Mouse (Mus musculus) embryonic facial prominence, embryonic 14.5 days (tissue): Measurements from ENCODE around the gene Qtrt2. TPM values are rescaled to one million over a fixed set of nuclear protein-coding genes. Genes with fewer than 3 reads are reported as not detected.

Experiments used
- ATAC-seq: fragments of 200-750 bp; cut with Nextera tagmentation; 2 replicates; pipeline ENCODE4 v1.8.0; 2017; ENCODE audit warnings: low read depth, moderate number of reproducible peaks, moderate TSS enrichment
- DNase-seq: peaks from one replicate; pipeline ENCODE4 v3.0.0-alpha.2; 2015; ENCODE audit warnings: low spot score
- H3K27ac ChIP-seq: fragments of 300-500 bp; sonication (generic); replicated peaks from 2 replicates; pipeline ENCODE4 v1.5.1; 2014; ENCODE audit warnings: low read depth, mild to moderate bottlenecking, low read length, moderate library complexity
- H3K27me3 ChIP-seq: fragments of 300-500 bp; sonication (generic); replicated peaks from 2 replicates; pipeline ENCODE4 v1.6.1; 2014; ENCODE audit warnings: low read length; ENCODE audit not compliant: control insufficient read depth, insufficient read depth
- H3K36me3 ChIP-seq: fragments of 300-500 bp; sonication (generic); 2 replicates; pipeline ENCODE4 v1.6.1; 2014; ENCODE audit warnings: low read length, mixed read lengths; ENCODE audit not compliant: control insufficient read depth, insufficient read depth
- H3K4me1 ChIP-seq: fragments of 300-500 bp; sonication (generic); 2 replicates; pipeline ENCODE4 v1.6.1; 2014; ENCODE audit warnings: antibody characterized with exemption, low read length; ENCODE audit not compliant: control insufficient read depth, insufficient read depth
- H3K4me2 ChIP-seq: fragments of 300-500 bp; sonication (generic); 2 replicates; pipeline ENCODE4 v1.6.1; 2014; ENCODE audit warnings: low read depth, mild to moderate bottlenecking, low read length, moderate library complexity, mixed read lengths
- H3K4me3 ChIP-seq: fragments of 300-500 bp; sonication (generic); 2 replicates; pipeline ENCODE4 v1.5.1; 2014; ENCODE audit warnings: low read depth, mild to moderate bottlenecking, low read length
- H3K9ac ChIP-seq: fragments of 300-500 bp; sonication (generic); 2 replicates; pipeline ENCODE4 v1.6.1; 2014; ENCODE audit warnings: low read depth, mild to moderate bottlenecking, low read length, moderate library complexity, mixed read lengths
- H3K9me3 ChIP-seq: fragments of 300-500 bp; sonication (generic); 2 replicates; pipeline ENCODE4 v1.6.1; 2016; ENCODE audit warnings: low read length; ENCODE audit not compliant: control insufficient read depth
- WGBS: fragments of 180-500 bp; shearing (Covaris S2); extraction: QIAGEN DNeasy Blood & Tissue Kit; methylation state at CpG from one replicate; pipeline ENCODE4 v1.1.7; 2014; 5-methylcytosine and 5-hydroxymethylcytosine counted together
- polyA plus RNA-seq: library from polyadenylated mRNA; unstranded; fragments of >200 nt; fragmentation: Nextera tagmentation; extraction: Ambion mirVana; gene quantifications from 2 replicates; pipeline ENCODE4 v1.2.1, GENCODE M21; 2014

Gene Qtrt2
- polyA plus RNA-seq, 1 experiment from 2014 or later, result 28.3 TPM

- no peaks in the 10 kb centered on the region for H3K9me3 ChIP-seq
- H3K4me1 ChIP-seq, result no peaks in the 10 kb centered on the region
- no peaks in the 10 kb centered on the region for H3K27me3 ChIP-seq
- H3K36me3 ChIP-seq, result no peaks in the 10 kb centered on the region
- H3K4me3 ChIP-seq, result no peak overlapping the region
- no peak overlapping the region for H3K9ac ChIP-seq
- ATAC-seq (0 out of 2 replicates have a peak, but pooled peaks have one; percentile 30), DNase-seq (no peak)
- no peak overlapping the region for H3K27ac ChIP-seq
- H3K4me2 ChIP-seq, result no peak overlapping the region
- 76% methylated on average over 8 of the region's 8 CpGs for WGBS
Measured at GRCm38 (mm10) chr16:43934856-43935255, 8.2 kb upstream of the Qtrt2 start.

DNA sequence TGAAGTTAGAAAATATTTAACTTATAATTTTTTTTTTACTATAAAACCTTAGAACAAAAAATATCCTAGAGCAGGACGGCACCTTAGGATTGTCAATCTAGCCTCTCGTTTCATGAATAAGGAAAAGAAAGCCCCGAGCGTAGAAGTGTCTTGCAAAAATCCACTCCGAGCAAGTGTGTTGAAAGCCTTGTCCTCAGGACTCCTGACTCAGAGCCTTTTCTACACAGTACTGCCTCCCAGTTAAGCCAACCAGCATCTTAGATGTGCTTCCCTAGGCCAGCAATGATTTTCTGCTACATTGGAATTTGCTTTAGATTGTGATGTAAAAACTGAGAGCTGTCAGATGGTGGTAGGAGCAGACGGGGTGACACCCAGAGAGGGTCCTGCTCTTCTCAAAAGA lies 6.4 kb upstream of the Qtrt2 start:
- 85% methylated on average over 6 of the region's 6 CpGs for WGBS
- H3K9me3 ChIP-seq, result no peaks in the 10 kb centered on the region
- no peak overlapping the region for H3K9ac ChIP-seq
- no peaks in the 10 kb centered on the region for H3K4me1 ChIP-seq
- H3K4me3 ChIP-seq, result no peak overlapping the region
- no peak overlapping the region for H3K27ac ChIP-seq
- no peak for ATAC-seq
- no peaks in the 10 kb centered on the region for H3K36me3 ChIP-seq
- DNase-seq, result no peak
- no peaks in the 10 kb centered on the region for H3K27me3 ChIP-seq
- H3K4me2 ChIP-seq, result no peak overlapping the region

- Histone ChIP-seq H3K4me1 (no peaks in the 10 kb centered on the region), H3K27ac (no peak overlapping the region), H3K9me3 (no peaks in the 10 kb centered on the region), H3K4me2 (no peak overlapping the region), H3K4me3 (no peak overlapping the region), H3K27me3 (no peaks in the 10 kb centered on the region), H3K36me3 (no peaks in the 10 kb centered on the region), H3K9ac (no peak overlapping the region)
- no peak for ATAC-seq
- DNase-seq, result no peak
- WGBS, result 78% methylated on average over 7 of the region's 7 CpGs
Measured at GRCm38 (mm10) chr16:43932319-43932718, 5.7 kb upstream of the Qtrt2 start.

DNA sequence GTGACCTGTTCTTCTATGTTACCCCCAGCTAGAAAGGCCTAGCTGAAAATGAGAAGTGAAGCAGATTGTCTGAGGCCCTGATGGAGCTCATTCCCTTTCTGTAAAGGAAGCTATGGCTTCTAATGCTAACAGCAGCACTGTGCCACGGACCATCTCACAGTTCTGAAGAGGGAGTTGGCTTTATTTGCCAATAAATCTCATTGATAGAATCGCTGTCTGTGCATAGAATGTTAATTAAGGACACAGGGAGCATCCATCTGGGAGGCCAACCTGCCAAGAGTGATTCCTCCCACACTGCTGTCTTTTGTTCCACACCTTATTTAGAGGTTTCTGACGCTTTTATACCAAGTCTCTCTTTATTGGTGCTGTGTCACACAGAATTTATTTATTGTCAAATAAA lies 4.9 kb upstream of the Qtrt2 start:
- ATAC-seq (no peak), DNase-seq (no peak)
- Histone ChIP-seq H3K9me3 (no peaks in the 10 kb centered on the region), H3K4me3 (no peak overlapping the region), H3K27me3 (no peaks in the 10 kb centered on the region), H3K9ac (no peak overlapping the region), H3K4me1 (no peaks in the 10 kb centered on the region), H3K27ac (no peak overlapping the region), H3K36me3 (no peaks in the 10 kb centered on the region), H3K4me2 (no peak overlapping the region)
- WGBS, result 85% methylated on average over 3 of the region's 3 CpGs

- Histone ChIP-seq H3K27ac (no peak overlapping the region), H3K4me3 (no peak overlapping the region)
- no peak for ATAC-seq
Measured at GRCm38 (mm10) chr16:43930577-43930976, 4.0 kb upstream of the Qtrt2 start.

GRCm38 (mm10) chr16:43925846-43926245 lies 763 bp downstream of the Qtrt2 start:
- Histone ChIP-seq H3K27ac (no peak overlapping the region), H3K27me3 (no peaks in the 10 kb centered on the region), H3K36me3 (no peaks in the 10 kb centered on the region), H3K4me3 (no peak overlapping the region), H3K4me2 (no peak overlapping the region), H3K4me1 (no peaks in the 10 kb centered on the region), H3K9me3 (no peaks in the 10 kb centered on the region), H3K9ac (no peak overlapping the region)
- no peak for ATAC-seq
- 92% methylated on average over 1 of the region's 1 CpGs for WGBS
- no peak for DNase-seq

More at GRCm38 (mm10) chr16:43930577-43930976, 4.0 kb upstream of the Qtrt2 start:
- H3K9ac ChIP-seq, result no peak overlapping the region
- H3K4me1 ChIP-seq, result no peaks in the 10 kb centered on the region
- H3K27me3 ChIP-seq, result no peaks in the 10 kb centered on the region
- H3K36me3 ChIP-seq, result no peaks in the 10 kb centered on the region
- H3K4me2 ChIP-seq, result no peak overlapping the region
- no peak for DNase-seq
- no peaks in the 10 kb centered on the region for H3K9me3 ChIP-seq

DNA sequence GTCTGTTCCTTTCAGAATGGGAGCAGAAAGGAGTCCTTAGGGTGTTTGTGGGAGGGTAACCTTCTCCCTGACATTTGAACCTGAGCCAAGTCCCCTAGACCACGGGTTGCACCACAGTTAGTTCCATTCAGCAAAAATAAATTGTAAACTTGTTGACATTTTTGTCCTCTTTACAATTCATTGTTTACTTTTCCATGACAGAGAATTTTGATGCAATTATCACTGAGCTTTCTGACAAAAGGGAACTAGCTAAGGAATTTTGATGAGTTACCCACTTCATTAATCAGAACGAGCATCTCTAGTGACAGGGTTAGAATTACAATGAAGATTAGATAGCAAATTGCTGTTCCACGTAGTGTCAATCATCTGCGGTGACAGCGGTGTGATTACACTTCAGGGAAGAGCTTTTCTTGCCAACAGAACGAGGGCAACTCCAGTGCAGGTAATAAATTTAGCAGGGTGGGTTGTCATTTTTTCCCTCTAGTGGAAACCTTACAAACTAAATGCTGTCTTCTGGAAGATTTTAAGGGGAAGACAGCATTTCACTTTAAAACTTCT lies 1.5 kb downstream of the Qtrt2 start:
- 56% methylated on average over 6 of the region's 6 CpGs for WGBS
- no peak for ATAC-seq
- no peak overlapping the region for H3K4me2 ChIP-seq

DNA sequence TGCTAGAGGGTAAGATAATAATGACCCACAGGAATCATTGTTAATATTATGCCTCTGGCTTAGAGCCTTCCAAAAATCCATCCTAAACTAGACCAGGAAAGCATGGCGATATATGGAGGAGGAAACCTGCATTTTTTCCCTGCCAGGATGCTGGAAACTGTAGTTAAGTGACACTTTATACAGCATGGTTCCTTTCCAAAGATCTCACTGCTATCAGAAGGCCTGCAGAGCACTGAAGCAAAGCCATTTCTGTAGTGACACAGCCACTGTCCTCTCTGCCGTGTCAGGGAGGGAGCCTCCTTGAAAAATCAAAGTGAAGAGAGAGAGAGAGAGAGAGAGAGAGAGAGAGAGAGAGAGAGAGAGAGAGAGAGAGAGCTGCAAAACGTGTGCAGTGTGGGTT lies 4.0 kb downstream of the Qtrt2 start:
- WGBS, result 55% methylated on average over 3 of the region's 3 CpGs
- H3K9ac ChIP-seq, result no peak overlapping the region
- no peak for ATAC-seq

More for the DNA sequence above, 1.5 kb downstream of the Qtrt2 start:
- Histone ChIP-seq H3K9me3 (no peaks in the 10 kb centered on the region), H3K4me1 (no peaks in the 10 kb centered on the region), H3K9ac (no peak overlapping the region), H3K27ac (no peak overlapping the region), H3K36me3 (no peaks in the 10 kb centered on the region), H3K27me3 (no peaks in the 10 kb centered on the region), H3K4me3 (no peak overlapping the region)
- no peak for DNase-seq

GRCm38 (mm10) chr16:43922024-43922423 lies 4.6 kb downstream of the Qtrt2 start:
- no peak overlapping the region for H3K4me2 ChIP-seq
- no peak for DNase-seq
- H3K27ac ChIP-seq, result no peak overlapping the region
- no peaks in the 10 kb centered on the region for H3K27me3 ChIP-seq
- ATAC-seq, result no peak
- no peaks in the 10 kb centered on the region for H3K36me3 ChIP-seq
- H3K9ac ChIP-seq, result no peak overlapping the region
- H3K4me1 ChIP-seq, result no peaks in the 10 kb centered on the region
- 50% methylated on average over 2 of the region's 2 CpGs for WGBS
- H3K4me3 ChIP-seq, result no peak overlapping the region
- H3K9me3 ChIP-seq, result no peaks in the 10 kb centered on the region

More for the DNA sequence above, 4.0 kb downstream of the Qtrt2 start:
- Histone ChIP-seq H3K36me3 (no peaks in the 10 kb centered on the region), H3K27ac (no peak overlapping the region), H3K27me3 (no peaks in the 10 kb centered on the region), H3K4me3 (no peak overlapping the region), H3K4me2 (no peak overlapping the region), H3K9me3 (no peaks in the 10 kb centered on the region), H3K4me1 (no peaks in the 10 kb centered on the region)
- no peak for DNase-seq
